Mouse (Mus musculus) forebrain, embryonic 16.5 days (tissue): ENCODE data around the gene Slc4a4. TPM values are rescaled to one million over a fixed set of nuclear protein-coding genes. Genes with fewer than 3 reads are reported as not detected.

ENCODE experiments used
- ATAC-seq: fragments of 200-750 bp; cut with Nextera tagmentation; 2 replicates; pipeline ENCODE4 v1.8.0; 2017; ENCODE audit warnings: mild to moderate bottlenecking, moderate library complexity
- H3K27ac ChIP-seq: fragments of 300-500 bp; sonication (generic); 2 replicates; pipeline ENCODE4 v1.5.1; 2014; ENCODE audit warnings: low read length, control low read depth
- H3K27me3 ChIP-seq: fragments of 300-500 bp; sonication (generic); replicated peaks from 2 replicates; pipeline ENCODE4 v1.6.1; 2014; ENCODE audit warnings: low read length; ENCODE audit not compliant: control insufficient read depth, insufficient read depth
- H3K36me3 ChIP-seq: fragments of 300-500 bp; sonication (generic); 2 replicates; pipeline ENCODE4 v1.6.1; 2014; ENCODE audit not compliant: control insufficient read depth, insufficient read depth
- H3K4me1 ChIP-seq: fragments of 300-500 bp; sonication (generic); replicated peaks from 2 replicates; pipeline ENCODE4 v1.6.1; 2014; ENCODE audit warnings: low read length; ENCODE audit not compliant: control insufficient read depth, insufficient read depth
- H3K4me2 ChIP-seq: fragments of 300-500 bp; sonication (generic); 2 replicates; pipeline ENCODE4 v1.6.1; 2014; ENCODE audit warnings: mild to moderate bottlenecking, low read length, control low read depth
- H3K4me3 ChIP-seq: fragments of 300-500 bp; sonication (generic); replicated peaks from 2 replicates; pipeline ENCODE4 v1.5.1; 2014; ENCODE audit warnings: mild to moderate bottlenecking, low read length, control low read depth
- H3K9ac ChIP-seq: fragments of 300-500 bp; sonication (generic); replicated peaks from 2 replicates; pipeline ENCODE4 v1.6.1; 2014; ENCODE audit warnings: low read depth, low read length, control low read depth
- H3K9me3 ChIP-seq: fragments of 300-500 bp; sonication (generic); 2 replicates; pipeline ENCODE4 v1.6.1; 2016; ENCODE audit warnings: low read length; ENCODE audit not compliant: control insufficient read depth
- WGBS: fragments of 180-500 bp; shearing (Covaris S2); extraction: QIAGEN DNeasy Blood & Tissue Kit; methylation state at CpG from one replicate; pipeline ENCODE4 v1.1.7; 2014; 5-methylcytosine and 5-hydroxymethylcytosine counted together
- polyA plus RNA-seq: library from polyadenylated mRNA; unstranded; fragments of >200 nt; fragmentation: Nextera tagmentation; extraction: Ambion mirVana; gene quantifications from 2 replicates; pipeline ENCODE4 v1.2.1, GENCODE M21; 2015

The Slc4a4 gene
- polyA plus RNA-seq, 1 experiment from 2014 or later: 3.8 TPM

- no peak overlapping the region for H3K27ac ChIP-seq
- H3K4me1 ChIP-seq: no peaks in the 10 kb centered on the region
- 81% methylated on average over 7 of the region's 7 CpGs for WGBS
- H3K9ac ChIP-seq: no peak overlapping the region
- no peak for ATAC-seq
- H3K4me2 ChIP-seq: no peak overlapping the region
- H3K27me3 ChIP-seq: no peaks in the 10 kb centered on the region
- no peaks in the 10 kb centered on the region for H3K36me3 ChIP-seq
- H3K4me3 ChIP-seq: no peak overlapping the region
- no peaks in the 10 kb centered on the region for H3K9me3 ChIP-seq
Observed at GRCm38 (mm10) chr5:88904841-88905240, 18.2 kb downstream of the Slc4a4 start.

DNA sequence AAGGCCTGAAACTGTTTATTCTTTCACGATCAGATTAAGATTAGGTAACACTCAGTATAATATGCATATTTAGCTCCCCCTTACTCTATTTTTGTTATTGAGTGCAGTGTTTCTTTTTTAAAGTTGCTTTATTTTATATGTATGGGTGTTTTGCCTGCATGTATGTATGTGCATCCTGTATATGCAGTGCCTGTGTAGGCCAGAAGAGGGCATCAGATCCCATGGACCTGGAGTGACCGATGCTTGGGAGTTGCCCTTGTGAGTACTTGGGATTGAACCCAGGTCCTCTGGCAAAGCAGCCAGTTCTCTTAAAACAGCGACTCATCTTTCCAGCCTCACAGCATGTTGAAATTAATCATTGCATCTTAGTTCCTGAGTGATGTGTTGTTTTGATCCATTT lies 21.0 kb downstream of the Slc4a4 start:
- H3K4me2 ChIP-seq: no peak overlapping the region
- no peaks in the 10 kb centered on the region for H3K27me3 ChIP-seq
- no peaks in the 10 kb centered on the region for H3K9me3 ChIP-seq
- no peak overlapping the region for H3K9ac ChIP-seq
- H3K27ac ChIP-seq: no peak overlapping the region
- no peak for ATAC-seq
- no peaks in the 10 kb centered on the region for H3K4me1 ChIP-seq
- H3K36me3 ChIP-seq: no peaks in the 10 kb centered on the region
- no peak overlapping the region for H3K4me3 ChIP-seq
- 92% methylated on average over 3 of the region's 3 CpGs for WGBS

DNA sequence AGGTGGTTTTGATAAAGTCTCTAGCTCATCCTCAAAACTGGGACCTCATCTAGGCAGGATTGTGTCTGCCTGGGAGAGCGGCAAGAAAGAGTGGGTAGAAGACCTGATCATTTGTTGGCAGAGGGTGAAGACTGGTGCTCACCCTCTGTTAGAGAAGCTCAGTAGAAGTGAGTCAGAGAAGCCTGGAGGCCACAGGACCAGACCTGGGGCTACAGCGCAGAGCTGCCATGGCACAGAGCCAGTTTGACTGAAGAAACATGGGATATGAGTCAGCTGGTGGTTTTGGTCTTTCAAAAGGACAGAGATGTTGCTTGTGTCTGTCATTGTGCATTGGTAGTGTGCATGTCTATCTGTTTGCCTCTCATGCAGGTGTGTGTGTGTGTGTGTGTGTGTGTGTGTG lies 26.0 kb downstream of the Slc4a4 start:
- Histone ChIP-seq H3K4me1 (no peaks in the 10 kb centered on the region), H3K27me3 (no peaks in the 10 kb centered on the region), H3K36me3 (no peaks in the 10 kb centered on the region), H3K4me2 (no peak overlapping the region), H3K4me3 (no peak overlapping the region), H3K27ac (no peak overlapping the region), H3K9me3 (no peaks in the 10 kb centered on the region), H3K9ac (no peak overlapping the region)
- 97% methylated on average over 2 of the region's 2 CpGs for WGBS
- ATAC-seq: no peak

GRCm38 (mm10) chr5:88915082-88915481 lies 28.5 kb downstream of the Slc4a4 start:
- Histone ChIP-seq H3K9me3 (no peaks in the 10 kb centered on the region), H3K4me3 (no peak overlapping the region), H3K9ac (no peak overlapping the region), H3K27me3 (no peaks in the 10 kb centered on the region), H3K4me1 (no peaks in the 10 kb centered on the region), H3K36me3 (no peaks in the 10 kb centered on the region), H3K4me2 (no peak overlapping the region), H3K27ac (no peak overlapping the region)
- WGBS: 85% methylated on average over 5 of the region's 5 CpGs
- no peak for ATAC-seq

DNA sequence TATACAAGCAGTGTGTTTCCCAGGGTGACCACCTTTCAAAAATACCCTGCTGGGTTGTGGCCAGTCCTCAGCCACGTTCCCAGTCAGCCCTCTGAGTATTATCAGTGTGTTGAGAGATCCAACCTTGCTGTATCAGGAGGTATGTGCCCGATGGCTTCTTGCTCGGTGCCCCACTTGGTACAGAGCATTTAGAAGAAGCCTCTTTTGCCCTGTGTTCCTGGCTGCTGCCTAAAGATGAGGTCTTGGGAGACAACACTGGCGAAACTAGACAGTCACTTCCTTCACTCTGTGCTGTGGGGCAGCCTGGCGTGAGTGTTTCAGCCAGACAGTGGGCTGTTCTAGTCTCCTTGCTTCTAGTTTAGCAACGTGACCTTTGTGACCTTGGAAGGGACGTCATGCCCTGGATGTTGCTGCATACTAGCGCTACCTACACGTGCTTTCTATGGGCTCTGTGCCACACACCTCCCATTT lies 29.9 kb downstream of the Slc4a4 start:
- 82% methylated on average over 9 of the region's 9 CpGs for WGBS
- ATAC-seq: no peak

DNA sequence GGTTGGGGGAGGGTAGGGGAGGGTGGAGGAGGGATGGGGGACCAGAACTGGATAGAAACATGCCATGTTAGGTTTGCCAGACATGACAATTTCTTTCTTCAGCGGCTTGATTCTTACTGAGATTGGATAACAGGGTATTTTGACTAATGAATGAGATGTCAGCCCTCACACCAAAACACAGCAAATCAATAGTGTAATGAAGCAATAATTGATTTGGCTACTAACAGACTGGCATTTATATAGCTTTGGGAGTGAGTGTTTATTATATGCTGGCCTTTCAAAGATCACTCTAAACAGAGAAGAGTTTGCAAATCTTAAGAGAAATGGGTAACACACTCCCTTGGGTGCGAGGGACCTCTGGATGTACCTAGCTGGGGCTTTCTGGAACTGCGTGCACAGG lies 30.6 kb downstream of the Slc4a4 start:
- Histone ChIP-seq H3K4me3 (no peak overlapping the region), H3K27ac (no peak overlapping the region), H3K4me1 (no peaks in the 10 kb centered on the region), H3K27me3 (no peaks in the 10 kb centered on the region), H3K9me3 (no peaks in the 10 kb centered on the region), H3K36me3 (no peaks in the 10 kb centered on the region), H3K9ac (no peak overlapping the region), H3K4me2 (no peak overlapping the region)
- no peak for ATAC-seq
- 85% methylated on average over 3 of the region's 3 CpGs for WGBS

More for the DNA sequence above, 29.9 kb downstream of the Slc4a4 start:
- Histone ChIP-seq H3K9ac (no peak overlapping the region), H3K4me2 (no peak overlapping the region), H3K27me3 (no peaks in the 10 kb centered on the region), H3K36me3 (no peaks in the 10 kb centered on the region), H3K9me3 (no peaks in the 10 kb centered on the region), H3K27ac (no peak overlapping the region), H3K4me3 (no peak overlapping the region), H3K4me1 (no peaks in the 10 kb centered on the region)

DNA sequence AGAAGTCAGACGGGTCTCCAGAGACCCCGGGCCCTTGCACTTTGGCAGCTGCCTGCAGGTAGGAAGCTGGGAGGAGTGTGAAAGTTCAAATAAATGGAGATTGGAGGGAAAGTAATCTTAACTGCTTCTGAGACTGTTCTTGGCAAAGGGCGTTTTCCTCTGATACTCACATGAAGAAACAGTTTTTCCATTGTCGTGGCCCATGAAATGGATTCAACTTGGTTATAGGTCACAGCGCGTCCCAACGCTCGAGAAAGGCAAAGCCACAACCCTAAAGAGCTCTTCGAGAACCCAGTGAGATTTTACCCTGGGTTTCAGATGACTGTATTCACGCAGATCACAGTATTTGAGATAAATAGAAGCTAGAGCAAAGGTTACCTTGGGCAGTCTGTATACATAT lies 31.0 kb downstream of the Slc4a4 start:
- Histone ChIP-seq H3K27me3 (no peaks in the 10 kb centered on the region), H3K9ac (no peak overlapping the region), H3K4me2 (no peak overlapping the region), H3K4me1 (no peaks in the 10 kb centered on the region), H3K9me3 (no peaks in the 10 kb centered on the region), H3K36me3 (no peaks in the 10 kb centered on the region), H3K4me3 (no peak overlapping the region), H3K27ac (no peak overlapping the region)
- WGBS: 90% methylated on average over 10 of the region's 10 CpGs
- no peak for ATAC-seq

GRCm38 (mm10) chr5:88918538-88918937 lies 31.9 kb downstream of the Slc4a4 start:
- Histone ChIP-seq H3K27me3 (no peaks in the 10 kb centered on the region), H3K36me3 (no peaks in the 10 kb centered on the region), H3K27ac (no peak overlapping the region), H3K4me2 (no peak overlapping the region), H3K9me3 (no peaks in the 10 kb centered on the region), H3K4me1 (no peaks in the 10 kb centered on the region), H3K9ac (no peak overlapping the region), H3K4me3 (no peak overlapping the region)
- WGBS: 79% methylated on average over 9 of the region's 9 CpGs
- ATAC-seq: no peak

GRCm38 (mm10) chr5:88925576-88925975 lies 39.0 kb downstream of the Slc4a4 start:
- Histone ChIP-seq H3K27ac (no peak overlapping the region), H3K9ac (no peak overlapping the region), H3K4me2 (no peak overlapping the region), H3K4me3 (no peak overlapping the region), H3K36me3 (no peaks in the 10 kb centered on the region), H3K4me1 (peaks cover 18% of the 10 kb centered on the region), H3K9me3 (no peaks in the 10 kb centered on the region), H3K27me3 (no peaks in the 10 kb centered on the region)
- WGBS: 90% methylated on average over 5 of the region's 5 CpGs
- ATAC-seq: no peak
